Mouse (Mus musculus): ENCODE data around the gene Tanc2.

DNA sequence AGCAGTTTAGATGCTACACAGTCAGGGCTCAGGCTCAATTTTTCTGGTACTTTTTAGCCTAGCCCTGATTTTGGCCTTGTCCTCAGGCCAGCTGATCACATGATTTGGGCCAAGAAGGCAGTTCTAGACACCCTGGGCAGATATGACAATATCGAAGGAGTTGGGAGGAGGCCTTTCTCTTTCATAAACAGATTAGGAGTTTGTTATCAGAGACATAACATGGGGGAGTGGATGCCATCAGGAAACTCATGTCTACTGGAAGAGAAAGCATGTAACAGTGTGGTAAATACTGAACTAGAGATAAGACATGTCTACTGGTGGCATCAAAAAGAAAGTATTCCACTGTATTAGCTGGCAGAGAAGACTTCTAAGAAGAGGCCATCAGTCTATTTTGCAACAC lies 295.8 kb downstream of the Tanc2 start:
- TF ChIP-seq CTCF (IDR thresholded peaks at IDR 0.05; ENCODE audit: low read depth) = no peak
- TF ChIP-seq EP300 (IDR thresholded peaks at IDR 0.05; ENCODE audit: low read depth) = no peak
